Mouse (Mus musculus) stomach, embryonic 15.5 days (tissue): Measurements from ENCODE around the gene Mrgprf. TPM values are rescaled to one million over a fixed set of nuclear protein-coding genes. Genes with fewer than 3 reads are reported as not detected.

Experiments
- ATAC-seq: fragments of 200-750 bp; cut with Nextera tagmentation; 2 replicates; pipeline ENCODE4 v1.8.0; 2017; ENCODE audit warnings: low read depth, moderate number of reproducible peaks, moderate TSS enrichment; ENCODE audit not compliant: insufficient read depth, low FRiP score
- H3K27ac ChIP-seq: fragments of 300-500 bp; sonication (generic); 2 replicates; pipeline ENCODE4 v1.5.1; 2015; ENCODE audit warnings: mild to moderate bottlenecking, inconsistent platforms
- H3K27me3 ChIP-seq: fragments of 300-500 bp; sonication (generic); replicated peaks from 2 replicates; pipeline ENCODE4 v1.6.1; 2015; ENCODE audit warnings: inconsistent platforms
- H3K36me3 ChIP-seq: fragments of 300-500 bp; sonication (generic); 2 replicates; pipeline ENCODE4 v1.6.1; 2015; ENCODE audit warnings: inconsistent platforms
- H3K4me1 ChIP-seq: fragments of 300-500 bp; sonication (generic); 2 replicates; pipeline ENCODE4 v1.6.1; 2015; ENCODE audit warnings: inconsistent platforms
- H3K4me2 ChIP-seq: fragments of 300-500 bp; sonication (generic); 2 replicates; pipeline ENCODE4 v1.6.1; 2015; ENCODE audit warnings: mild to moderate bottlenecking, inconsistent platforms
- H3K4me3 ChIP-seq: fragments of 300-500 bp; sonication (generic); replicated peaks from 2 replicates; pipeline ENCODE4 v1.5.1; 2015; ENCODE audit warnings: inconsistent platforms
- H3K9ac ChIP-seq: fragments of 300-500 bp; sonication (generic); 2 replicates; pipeline ENCODE4 v1.6.1; 2015; ENCODE audit warnings: inconsistent platforms
- H3K9me3 ChIP-seq: fragments of 300-500 bp; sonication (generic); 2 replicates; pipeline ENCODE4 v1.6.1; 2016; ENCODE audit warnings: inconsistent platforms
- WGBS: fragments of 180-500 bp; shearing (Covaris S2); methylation state at CpG from one replicate; pipeline ENCODE4 v1.1.7; 2015; 5-methylcytosine and 5-hydroxymethylcytosine counted together
- polyA plus RNA-seq: library from polyadenylated mRNA; unstranded; fragments of >200 nt; fragmentation: Nextera tagmentation; extraction: Ambion mirVana; gene quantifications from 2 replicates; pipeline ENCODE4 v1.2.1, GENCODE M21; 2015

Mrgprf gene
- polyA plus RNA-seq, 1 experiment from 2014 or later, result 4.5 TPM

DNA sequence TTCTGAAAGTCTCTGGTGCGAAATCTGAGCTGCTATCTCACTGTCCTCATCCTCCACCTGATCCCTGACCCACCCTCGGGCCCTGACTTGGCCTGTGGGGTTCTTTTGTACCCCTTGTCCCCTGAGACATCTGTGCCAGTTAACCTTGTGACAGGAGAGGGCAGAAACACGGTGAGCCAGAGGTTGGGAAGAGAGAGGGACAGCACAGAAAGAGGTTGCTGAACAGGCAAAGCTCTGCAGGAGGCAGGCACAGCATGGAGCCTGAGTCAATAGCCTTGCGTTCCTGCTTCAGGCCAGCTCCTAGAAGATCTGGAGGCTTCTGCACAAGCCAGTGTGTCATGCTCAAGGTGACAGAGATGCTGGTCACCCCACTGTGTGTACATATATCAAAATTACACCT is 23.0 kb downstream of the Mrgprf start:
- WGBS, result 38% methylated on average over 4 of the region's 4 CpGs
- ATAC-seq, result no peak

DNA sequence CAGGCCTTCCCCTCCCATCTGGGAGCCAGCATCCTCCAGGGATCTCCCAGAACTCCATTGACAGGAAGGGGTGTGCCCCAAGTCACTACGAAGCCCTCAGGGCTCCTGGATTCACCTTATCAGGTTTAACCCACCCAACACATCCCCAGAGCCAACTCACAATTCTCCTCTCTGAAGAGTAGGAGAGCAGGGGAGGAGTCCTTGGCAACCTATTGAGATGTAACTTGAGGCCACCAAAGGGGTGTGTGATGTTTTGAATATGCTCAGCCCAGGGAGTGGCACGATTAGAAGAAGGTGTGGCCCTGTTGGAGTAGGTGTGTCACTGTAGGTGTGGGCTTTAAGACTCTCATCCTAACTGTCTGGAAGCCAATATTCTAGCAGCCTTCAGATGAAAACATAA is 25.1 kb downstream of the Mrgprf start:
- no peak overlapping the region for H3K27ac ChIP-seq
- H3K4me2 ChIP-seq, result no peak overlapping the region
- ATAC-seq, result no peak
- H3K9ac ChIP-seq, result no peak overlapping the region
- no peaks in the 10 kb centered on the region for H3K36me3 ChIP-seq
- H3K4me3 ChIP-seq, result no peak overlapping the region
- H3K9me3 ChIP-seq, result no peaks in the 10 kb centered on the region
- WGBS, result 21% methylated on average over 2 of the region's 2 CpGs
- H3K27me3 ChIP-seq, result no peaks in the 10 kb centered on the region
- H3K4me1 ChIP-seq, result 0 out of 2 replicates have a peak, but pooled peaks cover 5% of the 10 kb centered on the region

More for the DNA sequence above, 23.0 kb downstream of the Mrgprf start:
- no peaks in the 10 kb centered on the region for H3K27me3 ChIP-seq
- H3K4me1 ChIP-seq, result no peaks in the 10 kb centered on the region
- H3K4me3 ChIP-seq, result no peak overlapping the region
- no peak overlapping the region for H3K4me2 ChIP-seq
- H3K9ac ChIP-seq, result no peak overlapping the region
- H3K36me3 ChIP-seq, result no peaks in the 10 kb centered on the region
- no peak overlapping the region for H3K27ac ChIP-seq
- H3K9me3 ChIP-seq, result no peaks in the 10 kb centered on the region

DNA sequence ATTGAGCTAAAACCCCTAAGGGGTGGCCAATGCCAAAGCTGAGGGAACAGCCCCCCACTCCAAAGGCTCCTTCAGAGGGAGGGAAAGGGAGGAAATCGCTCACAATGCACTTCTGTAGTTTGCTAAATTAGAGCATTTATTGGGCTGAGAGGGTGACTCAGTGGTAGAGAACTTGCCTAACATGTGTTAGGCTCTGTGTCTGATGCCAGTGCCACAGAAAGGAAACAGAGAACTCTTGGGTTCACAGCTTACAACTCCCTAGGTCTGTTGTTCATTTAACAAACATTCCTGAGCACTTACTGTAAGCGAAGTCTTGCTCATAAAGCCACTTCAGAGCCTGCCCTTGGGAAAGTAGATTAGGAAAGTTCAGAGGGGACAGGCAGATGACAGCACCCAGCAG is 29.4 kb downstream of the Mrgprf start:
- Histone ChIP-seq H3K9ac (no peak overlapping the region), H3K4me2 (no peak overlapping the region), H3K36me3 (no peaks in the 10 kb centered on the region), H3K27me3 (no peaks in the 10 kb centered on the region), H3K4me3 (no peak overlapping the region), H3K9me3 (no peaks in the 10 kb centered on the region), H3K4me1 (peaks cover 15% of the 10 kb centered on the region; the same call in 1 of the 2 replicates), H3K27ac (no peak overlapping the region)
- ATAC-seq, result no peak
- 56% methylated on average over 2 of the region's 2 CpGs for WGBS

DNA sequence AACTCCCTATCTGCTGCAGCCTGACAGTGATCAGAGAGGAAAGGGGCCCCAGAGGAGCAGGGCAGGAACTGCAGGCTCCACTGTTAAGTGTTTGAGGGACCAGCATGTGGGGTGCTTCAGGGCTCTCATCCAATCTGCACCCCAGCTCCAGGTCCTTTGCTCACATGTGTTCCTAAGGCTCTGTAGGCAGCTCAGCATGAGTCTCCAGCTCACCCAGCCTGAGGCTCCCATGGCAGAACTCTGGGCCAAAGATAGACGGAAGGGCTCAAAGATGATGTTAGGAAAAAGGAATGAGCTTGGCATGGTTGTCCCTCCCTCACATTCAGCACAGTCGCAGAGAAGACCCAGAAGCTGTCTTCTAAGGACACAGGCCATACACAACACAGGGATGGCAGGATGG is 30.0 kb downstream of the Mrgprf start:
- Histone ChIP-seq H3K27ac (no peak overlapping the region), H3K4me3 (no peak overlapping the region), H3K36me3 (no peaks in the 10 kb centered on the region), H3K4me1 (peaks cover 15% of the 10 kb centered on the region; the same call in 1 of the 2 replicates), H3K9ac (no peak overlapping the region), H3K9me3 (no peaks in the 10 kb centered on the region), H3K27me3 (no peaks in the 10 kb centered on the region), H3K4me2 (no peak overlapping the region)
- ATAC-seq, result no peak
- WGBS, result 53% methylated on average over 2 of the region's 2 CpGs

DNA sequence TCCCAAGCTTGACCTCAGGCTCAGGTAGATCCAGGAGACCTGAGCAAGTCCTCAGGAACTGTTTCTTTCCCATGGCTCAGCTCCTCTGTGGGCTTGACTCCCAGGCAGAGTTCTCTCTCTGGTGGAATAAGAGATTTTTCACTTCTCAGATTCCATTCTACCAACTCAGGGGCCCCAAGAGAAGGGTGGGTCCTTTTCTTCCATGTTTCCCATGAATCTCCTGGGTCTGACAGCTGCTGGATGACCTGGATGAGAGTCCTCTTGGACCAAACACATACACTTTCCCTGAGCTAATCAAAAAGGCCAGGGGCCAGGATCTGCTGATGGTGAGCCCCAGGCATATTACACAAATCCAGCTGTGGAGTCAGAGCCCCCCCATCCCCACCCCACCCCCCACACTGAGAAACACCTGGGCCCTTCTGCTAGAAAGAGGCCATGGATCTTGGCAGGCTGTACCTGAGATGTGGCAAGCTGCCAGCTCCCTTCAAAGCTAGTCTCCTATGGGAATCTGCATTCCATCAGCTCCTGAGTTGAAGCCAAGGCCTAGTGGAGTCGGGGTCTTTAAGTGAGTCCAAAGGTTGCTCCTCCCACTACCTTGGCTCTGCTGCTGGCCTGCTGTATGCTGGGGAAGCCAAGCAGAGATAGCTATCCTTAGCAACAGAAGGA is 31.9 kb downstream of the Mrgprf start:
- Histone ChIP-seq H3K36me3 (no peaks in the 10 kb centered on the region), H3K27me3 (no peaks in the 10 kb centered on the region), H3K9ac (no peak overlapping the region), H3K4me1 (peaks cover 15% of the 10 kb centered on the region; the same call in 1 of the 2 replicates), H3K27ac (peak overlapping the region; percentile 37; the same call in 1 of the 2 replicates), H3K4me2 (no peak overlapping the region), H3K4me3 (no peak overlapping the region), H3K9me3 (no peaks in the 10 kb centered on the region)
- 32% methylated on average over 1 of the region's 1 CpGs for WGBS
- peak; percentile 54 for ATAC-seq

DNA sequence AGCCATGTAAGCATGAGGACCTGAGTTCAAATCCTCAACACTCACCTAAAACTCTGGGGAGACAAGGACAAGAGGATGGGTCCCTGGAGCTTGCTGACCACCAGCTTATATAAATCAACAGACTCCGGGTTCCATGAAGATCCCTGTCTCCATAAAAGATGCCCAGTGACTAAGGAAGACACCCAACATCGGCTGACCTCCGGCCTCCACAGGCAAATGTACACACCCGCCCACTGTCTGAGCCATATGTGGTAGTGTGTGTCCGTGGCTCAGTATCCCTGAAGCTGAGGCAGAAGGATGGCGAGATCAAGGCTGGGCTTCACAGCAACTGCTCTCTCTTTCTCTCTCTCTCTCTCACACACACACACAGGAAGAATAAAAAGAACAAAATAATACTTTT is 33.3 kb downstream of the Mrgprf start:
- H3K4me1 ChIP-seq, result peaks cover 15% of the 10 kb centered on the region; the same call in 1 of the 2 replicates
- no peak overlapping the region for H3K4me3 ChIP-seq
- H3K4me2 ChIP-seq, result no peak overlapping the region
- no peak overlapping the region for H3K27ac ChIP-seq
- H3K9me3 ChIP-seq, result no peaks in the 10 kb centered on the region
- ATAC-seq, result no peak
- no peak overlapping the region for H3K9ac ChIP-seq
- 82% methylated on average over 6 of the region's 6 CpGs for WGBS
- H3K27me3 ChIP-seq, result no peaks in the 10 kb centered on the region
- H3K36me3 ChIP-seq, result no peaks in the 10 kb centered on the region

DNA sequence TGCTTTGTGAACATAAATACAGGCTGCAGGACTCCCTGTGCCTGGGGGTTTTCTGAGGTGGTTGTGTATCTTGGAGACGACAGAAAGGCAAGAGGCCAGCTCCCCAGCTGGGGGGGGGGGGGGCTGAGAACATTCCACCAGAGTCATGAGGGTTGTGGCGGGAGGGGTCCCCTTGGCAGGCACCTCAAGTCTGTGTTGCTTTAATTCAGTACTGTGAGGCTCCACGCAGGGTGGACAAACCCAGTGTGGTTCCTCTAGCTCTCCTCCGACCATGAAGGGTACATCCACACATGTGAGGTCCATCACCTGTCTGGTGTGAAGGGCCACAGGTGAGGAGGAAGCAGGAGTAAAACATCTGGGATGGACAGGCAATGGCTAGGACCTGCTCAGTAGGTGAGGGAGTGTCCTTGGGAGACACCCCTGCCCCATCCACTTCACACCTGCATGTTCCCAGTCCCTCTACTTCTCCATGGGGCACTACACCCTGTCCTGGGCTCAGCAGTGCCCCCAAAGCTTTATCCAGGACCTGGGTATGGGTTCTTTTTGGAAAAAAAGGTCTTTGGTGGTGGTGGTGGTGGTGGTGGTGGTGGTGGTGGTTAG is 33.9 kb downstream of the Mrgprf start:
- Histone ChIP-seq H3K4me1 (peaks cover 15% of the 10 kb centered on the region; the same call in 1 of the 2 replicates), H3K27me3 (no peaks in the 10 kb centered on the region), H3K9ac (no peak overlapping the region), H3K27ac (no peak overlapping the region), H3K36me3 (no peaks in the 10 kb centered on the region), H3K4me2 (no peak overlapping the region), H3K4me3 (no peak overlapping the region), H3K9me3 (no peaks in the 10 kb centered on the region)
- ATAC-seq, result no peak
- WGBS, result 51% methylated on average over 4 of the region's 4 CpGs

DNA sequence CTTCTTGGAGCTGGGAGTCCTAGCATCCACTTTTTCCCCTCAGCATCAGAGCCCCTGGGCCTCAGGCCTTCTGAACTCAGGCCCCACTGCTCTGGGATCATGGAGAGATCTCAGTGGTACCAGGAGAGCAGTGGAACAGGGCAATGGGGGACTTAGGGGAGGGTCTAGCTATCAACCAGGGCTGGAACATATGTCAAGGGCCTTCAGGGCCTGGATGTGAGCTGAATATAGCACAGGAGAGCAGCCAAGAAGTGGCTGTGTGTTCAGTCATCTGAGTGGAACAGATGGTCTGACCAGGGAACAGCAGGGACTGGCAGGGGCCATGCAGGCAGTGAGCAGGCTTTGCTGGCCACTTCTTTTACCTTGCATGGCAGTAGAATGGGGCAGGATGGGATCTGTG is 34.6 kb downstream of the Mrgprf start:
- no peak for ATAC-seq
- Histone ChIP-seq H3K9me3 (no peaks in the 10 kb centered on the region), H3K36me3 (no peaks in the 10 kb centered on the region), H3K4me2 (no peak overlapping the region), H3K27ac (no peak overlapping the region), H3K4me1 (peaks cover 10% of the 10 kb centered on the region; the same call in 1 of the 2 replicates), H3K9ac (no peak overlapping the region), H3K4me3 (no peak overlapping the region), H3K27me3 (no peaks in the 10 kb centered on the region)

DNA sequence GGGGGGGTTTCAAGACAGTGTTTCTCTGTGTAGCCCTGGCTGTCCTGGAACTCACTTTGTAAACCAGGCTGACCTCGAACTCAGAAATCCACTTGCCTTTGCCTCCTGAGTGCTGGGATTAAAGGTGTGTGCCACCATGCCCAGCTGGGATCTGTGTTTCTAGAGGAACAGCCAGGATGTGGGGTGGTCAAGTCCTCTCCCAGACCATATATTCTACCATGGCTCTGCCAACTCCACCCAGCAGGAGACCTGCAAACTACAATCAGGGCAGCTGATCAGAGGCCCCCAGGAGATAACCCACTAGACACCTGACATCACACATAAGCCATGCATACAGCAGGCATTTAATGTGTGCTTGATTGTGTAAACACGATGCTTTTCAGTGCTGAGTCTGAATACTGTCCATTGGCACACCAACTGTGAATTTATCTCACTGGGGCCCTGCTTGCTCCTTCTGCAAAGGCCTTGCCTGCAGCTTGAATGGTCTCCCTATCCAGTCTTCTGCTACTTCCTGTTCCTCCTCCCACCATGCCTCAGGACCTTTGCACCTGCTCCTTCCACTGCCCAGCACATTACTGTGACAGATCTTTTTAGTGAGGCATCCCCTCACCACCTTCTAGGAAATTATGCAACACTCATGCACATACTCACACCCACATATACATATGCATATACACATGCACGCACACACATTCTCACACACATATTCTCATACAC is 35.1 kb downstream of the Mrgprf start:
- no peak overlapping the region for H3K4me2 ChIP-seq
- no peak overlapping the region for H3K4me3 ChIP-seq
- no peaks in the 10 kb centered on the region for H3K27me3 ChIP-seq
- H3K9me3 ChIP-seq, result no peaks in the 10 kb centered on the region
- ATAC-seq, result no peak
- no peaks in the 10 kb centered on the region for H3K36me3 ChIP-seq
- H3K9ac ChIP-seq, result no peak overlapping the region
- 90% methylated on average over 3 of the region's 3 CpGs for WGBS
- H3K4me1 ChIP-seq, result peaks cover 10% of the 10 kb centered on the region; the same call in 1 of the 2 replicates
- no peak overlapping the region for H3K27ac ChIP-seq

DNA sequence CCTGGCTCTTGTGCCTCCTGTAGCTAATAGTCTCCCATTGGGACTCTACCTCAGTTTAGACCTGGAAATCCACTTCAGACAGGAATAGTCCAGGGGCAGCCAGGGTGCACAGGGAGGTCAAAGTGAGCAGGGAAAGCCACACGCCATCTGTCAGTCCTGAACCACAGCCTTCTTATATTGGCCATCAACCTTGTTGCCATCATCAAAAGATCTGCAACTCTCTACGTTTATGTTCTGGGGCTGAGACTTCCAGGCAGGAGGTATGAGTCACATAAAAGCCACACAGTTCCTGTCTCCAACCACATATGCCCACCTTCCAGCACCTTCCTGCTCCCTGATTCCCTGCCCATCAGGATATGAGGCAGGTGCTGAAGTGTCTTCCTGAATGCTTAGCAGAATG is 37.3 kb downstream of the Mrgprf start:
- no peak for ATAC-seq
- WGBS, result 65% methylated on average over 2 of the region's 2 CpGs
- Histone ChIP-seq H3K27ac (no peak overlapping the region), H3K36me3 (no peaks in the 10 kb centered on the region), H3K9me3 (no peaks in the 10 kb centered on the region), H3K4me1 (0 out of 2 replicates have a peak, but pooled peaks cover 1% of the 10 kb centered on the region), H3K4me3 (no peak overlapping the region), H3K4me2 (no peak overlapping the region), H3K9ac (no peak overlapping the region), H3K27me3 (no peaks in the 10 kb centered on the region)

DNA sequence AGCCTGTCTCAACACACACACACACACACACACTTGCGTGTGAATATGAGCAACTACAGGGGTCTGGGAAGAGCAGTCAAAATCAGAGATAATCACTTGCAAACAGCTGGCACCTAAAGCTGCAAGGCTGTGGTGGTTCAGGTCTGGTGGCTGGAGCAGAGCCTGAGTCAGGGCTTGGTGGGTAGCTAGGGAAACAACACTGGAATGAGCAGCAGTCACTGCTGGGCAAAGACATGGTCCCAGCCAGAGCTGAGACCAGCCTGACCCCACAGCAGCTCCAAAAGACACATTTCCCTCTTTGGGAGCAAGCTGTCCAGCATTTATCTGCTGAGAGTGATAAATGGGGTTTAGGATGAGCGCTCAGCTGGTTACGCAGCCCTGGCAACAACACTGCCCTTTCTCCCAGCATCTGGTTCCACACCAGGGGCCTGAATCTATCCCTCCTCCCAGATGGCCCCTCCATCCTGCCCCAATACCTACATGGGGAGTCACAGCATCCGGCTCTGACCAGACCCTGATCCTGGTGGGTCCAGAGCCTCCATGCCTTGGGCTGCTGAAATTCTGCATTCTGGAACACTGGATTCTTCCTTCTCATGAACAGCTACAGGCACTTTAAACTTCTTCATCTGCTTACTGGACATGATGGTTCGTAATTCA is 39.7 kb downstream of the Mrgprf start:
- Histone ChIP-seq H3K4me1 (no peaks in the 10 kb centered on the region), H3K9me3 (no peaks in the 10 kb centered on the region), H3K4me3 (no peak overlapping the region), H3K27me3 (no peaks in the 10 kb centered on the region), H3K4me2 (no peak overlapping the region), H3K9ac (no peak overlapping the region), H3K27ac (no peak overlapping the region), H3K36me3 (no peaks in the 10 kb centered on the region)
- 75% methylated on average over 5 of the region's 5 CpGs for WGBS
- ATAC-seq, result no peak
